In the genomic region with DNA sequence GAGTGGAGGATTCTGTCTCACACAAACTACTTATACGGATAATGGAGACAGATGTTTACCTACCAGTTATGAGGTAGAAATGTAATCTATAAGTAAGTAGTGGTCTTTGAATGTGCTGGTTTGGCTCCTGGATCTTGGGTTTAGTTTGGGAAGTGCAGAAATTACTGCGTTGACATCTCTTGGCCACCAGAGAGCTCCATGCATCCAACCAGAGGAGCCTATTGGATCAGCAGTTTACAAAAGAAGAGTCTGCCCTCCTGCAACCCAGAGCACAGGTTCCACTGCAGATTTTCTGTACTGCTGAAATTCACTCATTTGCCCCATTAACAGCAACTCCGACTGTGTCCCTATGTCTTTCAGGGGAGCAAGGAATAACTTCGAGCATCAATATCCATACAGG, we compare ENCODE assay signal across 8 mouse cellular contexts.
DNase-seq lines count a peak whose midpoint lies in the region; ATAC-seq and TF ChIP-seq lines count a peak whose summit lies in the region.

No protein-coding gene starts in this region.

- no peaks in the 10 kb centered on the region for H3K4me1 ChIP-seq in lung, postnatal 0 days (ENCODE audit: insufficient read depth, low read depth, low read length)
- no peaks in the 10 kb centered on the region for H3K4me1 ChIP-seq in neural tube, embryonic 14.5 days (ENCODE audit: control insufficient read depth, insufficient read depth, low read length)
- H3K4me1 ChIP-seq in intestine, embryonic 15.5 days (replicated peaks): no peaks in the 10 kb centered on the region

- no peaks in the 10 kb centered on the region for H3K27me3 ChIP-seq in lung, postnatal 0 days (replicated peaks; ENCODE audit: insufficient read depth, low read length)
- no peaks in the 10 kb centered on the region for H3K27me3 ChIP-seq in neural tube, embryonic 14.5 days (ENCODE audit: control insufficient read depth, insufficient read depth, low read length)
- H3K27me3 ChIP-seq in intestine, embryonic 15.5 days (replicated peaks): 0 out of 2 replicates have a peak, but pooled peaks cover 2% of the 10 kb centered on the region

- no peak overlapping the region for H3K4me2 ChIP-seq in lung, postnatal 0 days (replicated peaks; ENCODE audit: low read depth, low read length)
- H3K4me2 ChIP-seq in neural tube, embryonic 14.5 days (ENCODE audit: low read depth, low read length): no peak overlapping the region
- no peak overlapping the region for H3K4me2 ChIP-seq in intestine, embryonic 15.5 days (replicated peaks)

- no peaks in the 10 kb centered on the region for H3K9me3 ChIP-seq in lung, postnatal 0 days (ENCODE audit: low read length)
- H3K9me3 ChIP-seq in neural tube, embryonic 14.5 days (ENCODE audit: control insufficient read depth, low read length): no peaks in the 10 kb centered on the region
- H3K9me3 ChIP-seq in intestine, embryonic 15.5 days: no peaks in the 10 kb centered on the region

- WGBS in lung, postnatal 0 days: 25% methylated on average over 4 of the region's 4 CpGs
- 34% methylated on average over 4 of the region's 4 CpGs for whole genome bisulfite sequencing in neural tube, embryonic 14.5 days
- 31% methylated on average over 4 of the region's 4 CpGs for WGBS in intestine, embryonic 15.5 days

- no peak overlapping the region for H3K9ac ChIP-seq in lung, postnatal 0 days (replicated peaks; ENCODE audit: low read depth)
- H3K9ac ChIP-seq in neural tube, embryonic 14.5 days (replicated peaks; ENCODE audit: low read depth, low read length): no peak overlapping the region
- H3K9ac ChIP-seq in intestine, embryonic 15.5 days: no peak overlapping the region

- no peaks in the 10 kb centered on the region for H3K36me3 ChIP-seq in lung, postnatal 0 days (ENCODE audit: insufficient read depth, low read length)
- H3K36me3 ChIP-seq in neural tube, embryonic 14.5 days (ENCODE audit: control insufficient read depth, insufficient read depth, low read length): no peaks in the 10 kb centered on the region
- no peaks in the 10 kb centered on the region for H3K36me3 ChIP-seq in intestine, embryonic 15.5 days

- peak; percentile 65 for TF ChIP-seq CTCF in lung, postnatal 0 days (IDR thresholded peaks at IDR 0.05)

- H3K27ac ChIP-seq in lung, postnatal 0 days (ENCODE audit: low read length): no peak overlapping the region
- H3K27ac ChIP-seq in neural tube, embryonic 14.5 days (ENCODE audit: low read depth, low read length): no peak overlapping the region
- H3K27ac ChIP-seq in intestine, embryonic 15.5 days: no peak overlapping the region

- no peak for TF ChIP-seq EP300 in lung, postnatal 0 days (IDR thresholded peaks at IDR 0.05)

- ATAC-seq in lung, postnatal 0 days: no peak
- peak; percentile 56 for ATAC-seq in granulocyte monocyte progenitor cell, adult 5-6 weeks (replicated peaks; ENCODE audit: poor library complexity, severe bottlenecking)
- peak; percentile 41; the same call in 1 of the 2 replicates for ATAC-seq in neural tube, embryonic 14.5 days (ENCODE audit: low read depth)
- ATAC-seq in intestine, embryonic 15.5 days: no peak

- no peak overlapping the region for H3K4me3 ChIP-seq in lung, postnatal 0 days (ENCODE audit: low read depth, low read length)
- no peak overlapping the region for H3K4me3 ChIP-seq in neural tube, embryonic 14.5 days (ENCODE audit: low read depth, low read length)
- H3K4me3 ChIP-seq in intestine, embryonic 15.5 days (replicated peaks): no peak overlapping the region

- peak; percentile 3 for DNase-seq in cerebellum, adult 8-10 months
- DNase-seq in cerebellum, adult 11 months: no peak
- peak; percentile 44 for DNase-seq in lung, postnatal 0 days (ENCODE audit: low spot score)
- DNase-seq in lung, postnatal 4 days: no peak
- no peak for DNase-seq in urinary bladder, adult 18-20 months (ENCODE audit: low spot score in 2 of 2)

Comparison
In these comparisons a context has a peak if more than half of its experiments do, and no peak if none do; other contexts are left out.
1. DNase-seq: peak in cerebellum, adult 8-10 months (single experiment) and lung, postnatal 0 days (single experiment); none in cerebellum, adult 11 months (single experiment), lung, postnatal 4 days (0 of 2) and urinary bladder, adult 18-20 months (0 of 2).
2. ATAC-seq: peak in granulocyte monocyte progenitor cell, adult 5-6 weeks (single experiment) and neural tube, embryonic 14.5 days (single experiment); none in lung, postnatal 0 days (single experiment) and intestine, embryonic 15.5 days (single experiment).